Mouse (Mus musculus): Measurements from ENCODE around the gene Mesd.
"Not testable (repeated sequence)": the region's sequence is repeated elsewhere in the genome, so short reads cannot be mapped to it uniquely, and the experiment has no call there.

Gene Mesd

DNA sequence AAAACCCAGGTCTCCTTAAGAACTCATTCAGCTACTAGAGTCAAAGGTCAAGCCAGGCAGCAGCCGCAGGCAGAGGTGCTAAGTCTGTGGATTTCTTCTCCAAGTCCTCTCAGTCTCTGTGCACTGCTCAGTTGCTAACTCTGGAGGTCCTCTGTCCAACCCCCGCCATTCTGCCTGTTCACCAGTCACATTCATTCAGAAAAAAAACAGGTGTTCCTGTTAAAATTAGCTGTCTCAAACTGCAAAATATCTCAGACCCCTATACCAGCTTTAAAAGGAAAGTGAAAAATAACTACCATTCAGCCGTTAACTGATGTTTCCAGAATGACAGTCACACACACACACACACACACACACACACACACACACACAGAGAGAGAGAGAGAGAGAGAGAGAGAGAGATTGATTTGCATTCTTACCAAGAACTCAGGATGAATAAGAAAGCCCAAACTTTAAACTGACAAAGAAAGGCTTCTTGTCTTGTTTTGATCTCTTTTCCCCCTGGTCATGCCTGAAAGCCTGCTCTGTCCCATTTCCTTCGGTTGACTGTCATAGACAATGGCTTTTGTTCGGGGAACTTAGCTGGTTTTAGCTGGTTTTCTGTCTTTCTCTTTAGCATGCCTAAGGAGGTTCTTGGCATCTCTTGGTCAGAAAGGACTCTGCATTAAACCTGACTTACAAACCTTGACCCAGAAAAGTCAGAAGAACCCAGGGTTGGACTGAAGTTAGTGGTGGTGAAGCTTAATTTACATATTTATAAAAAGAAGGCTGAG lies 5.4 kb upstream of the Mesd start:
- peak; percentile 68 for DNase-seq (ENCODE audit: low spot score)

DNA sequence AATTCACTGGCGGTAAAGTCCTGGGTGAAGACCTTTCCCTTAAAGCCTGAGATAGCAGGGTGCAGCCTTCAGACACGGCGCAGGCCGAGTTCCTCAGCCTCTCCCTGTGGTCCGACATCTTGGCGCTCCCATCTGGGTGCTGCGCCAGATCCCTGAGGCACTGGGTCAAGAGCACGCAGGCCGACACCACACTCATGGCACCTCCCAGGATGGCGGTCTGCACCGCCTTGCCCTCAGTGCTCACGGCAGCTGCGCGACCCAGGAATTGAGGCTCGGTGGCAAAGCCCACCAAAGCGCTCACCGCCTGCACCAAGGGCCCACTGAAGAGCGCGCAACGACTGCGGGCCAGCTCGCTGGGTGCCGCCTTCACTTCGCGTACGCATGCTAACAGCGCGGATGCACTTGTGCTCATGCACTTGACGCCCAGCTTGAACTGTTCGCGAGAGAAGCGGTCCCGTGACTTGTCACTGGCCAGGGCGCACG lies 2.1 kb upstream of the Mesd start:
- no peak for DNase-seq (ENCODE audit: low spot score)

DNA sequence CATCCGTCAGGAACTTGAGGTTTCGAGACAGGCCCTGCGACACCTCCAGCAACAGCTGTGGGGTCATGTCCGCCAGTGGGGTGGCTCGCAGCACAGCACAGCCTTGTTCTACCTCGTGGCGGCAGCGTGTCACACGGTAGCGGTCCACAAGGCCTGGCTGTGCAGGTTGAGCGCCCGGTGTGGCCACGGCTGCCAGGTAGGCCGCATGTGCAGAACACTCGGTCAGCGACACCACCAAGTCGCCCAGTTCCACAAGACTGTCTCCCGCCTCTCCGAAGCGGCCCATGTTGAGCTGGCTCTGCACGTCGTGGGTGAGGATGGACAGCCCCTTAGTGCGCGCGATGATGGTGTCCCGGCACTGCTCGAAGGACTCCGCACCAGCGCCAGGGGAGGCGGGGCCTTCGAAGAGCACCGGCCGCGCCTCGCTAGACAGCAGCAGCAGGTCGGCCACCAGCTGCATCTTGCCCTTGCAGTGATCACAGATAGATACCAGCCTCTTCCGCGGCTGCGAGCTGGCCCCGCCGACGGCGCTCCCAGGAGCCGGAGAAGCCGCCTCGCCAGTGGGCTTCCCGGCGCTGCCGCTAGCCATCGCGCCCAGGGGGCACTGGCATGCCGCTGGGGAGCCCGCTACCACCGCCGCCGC lies 1.5 kb upstream of the Mesd start:
- peak; percentile 46 for DNase-seq (ENCODE audit: low spot score)

DNA sequence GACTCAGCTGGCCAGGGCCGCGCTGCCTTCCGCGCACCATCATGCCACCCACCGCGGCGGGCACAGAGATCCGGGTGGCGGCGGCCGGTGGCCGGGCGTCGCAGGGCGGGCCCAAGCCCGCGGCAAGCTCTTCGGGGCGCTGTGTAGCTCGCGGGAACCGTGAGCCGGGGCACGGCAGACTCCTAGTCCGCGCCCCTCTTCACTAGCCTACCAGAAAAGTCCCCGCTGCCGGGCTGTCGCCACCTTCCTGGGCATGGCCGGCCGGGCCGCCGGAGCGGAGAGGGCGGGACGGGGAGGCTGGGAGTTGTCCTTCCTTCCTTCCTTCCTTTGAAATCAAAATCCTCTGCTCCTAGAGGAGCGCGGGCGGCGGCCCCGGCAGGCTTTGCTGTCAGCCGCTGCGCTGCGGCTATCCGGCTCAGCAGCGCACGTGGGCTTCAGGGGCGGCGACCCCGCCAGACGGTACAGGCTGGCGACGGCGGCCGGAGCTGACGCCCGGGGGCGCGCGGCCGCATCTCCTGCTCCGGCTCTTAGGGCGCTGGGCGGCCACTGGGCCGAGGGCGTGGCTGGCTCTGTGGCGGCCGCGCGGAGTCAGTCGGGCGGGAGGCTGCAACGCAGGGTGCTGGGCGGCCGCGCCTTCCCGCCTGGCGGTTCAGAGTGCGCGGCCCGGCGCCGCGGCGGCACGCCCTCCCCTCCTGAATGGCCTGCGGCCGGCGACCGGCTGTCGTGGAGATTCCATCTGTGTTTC lies 818 bp upstream of the Mesd start:
- peak; percentile 79 for DNase-seq (ENCODE audit: low spot score)

DNA sequence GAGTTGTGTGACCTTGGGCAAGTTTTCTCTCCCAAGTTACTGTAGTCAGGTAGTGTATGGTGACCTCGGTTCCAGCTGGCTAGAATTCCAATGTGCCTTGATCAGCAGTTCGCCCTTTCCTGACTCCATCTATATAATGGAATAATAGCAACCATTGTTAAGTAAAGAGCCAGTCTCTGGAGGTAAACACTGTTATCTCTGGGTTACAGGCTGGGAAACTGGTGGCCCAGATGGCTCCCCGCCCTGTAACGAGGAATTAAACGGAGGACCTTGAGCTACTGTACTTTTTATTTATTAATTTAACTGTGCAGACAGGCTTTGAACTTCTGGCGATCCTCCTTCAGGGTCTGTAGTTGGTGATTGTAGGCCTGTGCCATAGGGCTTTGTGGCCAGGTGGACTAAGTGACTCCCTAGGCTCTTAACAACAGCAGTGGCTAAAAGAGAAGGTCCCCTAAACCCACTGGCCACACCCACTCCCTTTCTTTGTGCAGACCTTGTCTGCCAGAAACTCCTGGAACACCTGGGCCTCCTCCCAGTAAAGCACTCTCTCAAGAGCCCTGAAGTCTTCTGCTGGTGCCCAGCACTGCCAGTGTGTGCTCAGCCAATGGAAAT lies 761 bp downstream of the Mesd start:
- no peak for DNase-seq (ENCODE audit: low spot score)

DNA sequence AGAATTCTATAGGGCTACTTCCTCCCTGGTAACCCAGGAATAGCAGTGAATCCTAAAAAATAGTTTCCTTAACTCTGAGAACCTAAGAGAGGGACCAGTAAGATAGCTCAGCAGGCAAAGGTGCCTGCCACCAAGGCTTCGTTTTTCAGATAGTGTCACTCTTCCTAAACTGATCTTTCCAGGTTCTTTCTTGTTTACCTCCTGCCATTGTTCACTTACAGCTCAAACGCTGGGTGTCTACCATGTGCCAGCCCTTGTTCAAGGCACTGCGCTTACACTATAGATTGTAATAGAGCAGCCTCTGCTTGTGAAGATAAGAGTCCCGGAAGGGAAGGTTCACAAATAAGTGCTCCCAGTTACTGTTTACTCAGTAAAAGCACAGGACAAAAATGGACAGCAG lies 1.6 kb downstream of the Mesd start:
- DNase-seq (ENCODE audit: low spot score) = no peak

DNA sequence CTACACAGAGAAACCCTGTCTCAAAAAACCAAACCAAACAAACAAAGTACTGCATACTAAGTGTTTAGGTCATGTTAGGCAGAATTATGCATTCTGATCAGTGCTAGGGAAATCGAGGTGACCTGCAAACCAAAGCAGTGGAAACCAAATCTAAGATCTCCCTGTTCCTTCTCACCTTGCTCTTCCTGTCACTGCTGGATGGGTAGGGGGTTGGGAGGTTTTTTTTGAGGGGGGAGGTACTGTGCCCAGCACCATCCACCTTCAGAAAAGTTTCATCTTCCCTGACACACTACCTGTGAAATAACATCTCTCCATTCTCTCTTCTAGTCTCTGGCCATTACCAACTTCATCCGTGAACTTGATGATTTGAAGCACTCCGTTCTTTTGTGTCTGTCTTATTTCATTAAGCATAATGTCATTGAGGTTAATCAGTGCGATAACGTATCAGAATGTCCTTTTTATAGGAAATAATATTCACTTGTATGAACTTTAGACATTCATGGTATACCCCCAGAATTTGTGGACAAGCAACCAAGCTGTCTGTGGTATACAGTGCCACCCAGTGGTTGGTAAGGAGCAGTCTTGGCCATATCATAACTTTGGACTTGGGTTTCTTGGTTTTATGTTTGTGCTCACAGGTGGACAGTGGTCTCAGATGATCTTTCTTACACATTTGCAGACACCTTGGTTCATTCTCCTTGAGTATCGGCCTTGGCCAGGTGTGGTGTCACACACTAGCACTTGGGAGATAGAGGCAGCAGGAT lies 2.3 kb downstream of the Mesd start:
- no peak for DNase-seq (ENCODE audit: low spot score)

DNA sequence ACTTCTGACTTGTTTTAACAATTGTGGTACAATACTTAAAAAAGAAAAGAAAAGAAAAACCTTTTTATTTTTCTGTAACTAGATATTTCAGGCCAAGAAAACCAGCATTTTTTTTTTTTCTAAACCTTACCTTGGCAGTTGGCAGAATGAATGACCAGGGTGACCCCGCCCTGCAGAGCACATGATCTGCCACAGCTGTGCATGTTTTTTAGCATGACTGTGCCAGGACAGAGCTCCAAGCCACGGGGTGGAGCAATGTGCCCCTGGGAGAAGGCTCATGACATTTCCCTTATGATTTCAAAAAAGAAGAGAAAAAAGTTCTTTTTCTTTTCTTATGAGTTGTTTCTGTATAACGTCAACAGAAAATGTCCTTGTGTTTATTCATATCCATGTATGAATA lies 5.1 kb downstream of the Mesd start:
- DNase-seq (ENCODE audit: low spot score) = no peak

DNA sequence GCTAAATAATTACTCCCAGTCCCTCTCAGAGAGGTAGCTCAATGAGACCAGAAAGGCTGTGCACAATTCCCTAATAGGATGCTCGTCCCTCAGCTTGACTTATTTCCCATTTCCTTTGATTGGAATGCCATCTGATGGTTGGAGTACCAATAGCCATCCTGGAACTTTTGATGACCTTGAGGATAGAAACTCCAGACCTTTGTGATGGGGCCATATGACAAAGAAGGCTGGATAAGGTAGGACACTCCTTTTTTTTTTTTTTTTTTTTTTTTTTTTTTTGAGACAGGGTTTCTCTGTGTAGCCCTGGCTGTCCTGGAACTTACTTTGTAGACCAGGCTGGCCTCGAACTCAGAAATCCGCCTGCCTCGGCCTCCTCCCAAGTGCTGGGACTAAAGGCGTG lies 5.7 kb downstream of the Mesd start:
- DNase-seq (ENCODE audit: low spot score) = not testable (repeated sequence)

DNA sequence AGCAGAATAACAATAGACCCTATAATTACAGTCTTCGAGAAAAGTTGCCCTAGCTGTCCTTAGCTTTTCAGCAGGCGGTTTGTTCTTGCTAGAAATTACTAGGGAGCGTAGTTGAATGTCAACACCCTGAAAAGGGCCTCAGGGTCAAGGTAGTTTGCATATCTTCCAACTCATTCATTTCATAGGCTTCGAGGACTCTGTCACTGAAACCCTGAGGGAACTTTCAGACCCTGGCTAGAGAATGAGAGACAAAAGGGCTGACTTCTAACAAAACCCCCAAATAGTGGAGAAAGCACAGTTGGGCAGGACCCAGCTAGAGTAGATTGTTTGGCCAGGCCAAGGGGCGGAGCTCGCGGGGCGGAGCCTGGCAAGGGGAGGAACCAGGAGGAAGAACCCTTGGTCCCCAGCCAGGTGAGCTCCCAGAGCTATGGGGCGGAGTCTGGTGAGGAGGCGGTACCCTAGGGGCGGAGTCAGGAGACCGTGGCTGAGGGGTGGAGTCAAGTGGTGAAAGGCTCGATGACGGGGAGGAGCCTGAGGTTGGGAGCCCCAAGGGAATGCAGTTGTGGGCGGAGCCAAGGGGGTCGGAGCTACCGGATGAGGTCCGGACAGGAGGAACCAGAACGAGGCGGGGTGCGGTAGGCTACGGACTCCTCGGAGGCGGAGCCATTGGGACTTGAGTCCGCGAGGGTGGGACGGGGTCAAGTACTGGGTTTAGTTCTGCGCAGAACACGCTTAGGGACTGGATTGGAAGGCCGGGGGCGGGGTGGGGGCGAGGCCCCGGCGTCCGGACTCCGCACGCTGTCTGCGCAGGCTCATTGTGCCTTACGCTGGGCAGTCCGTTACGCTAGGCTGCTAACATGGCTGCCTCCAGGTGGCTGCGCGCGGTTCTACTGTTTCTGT lies 7.4 kb downstream of the Mesd start:
- DNase-seq (ENCODE audit: low spot score) = peak; percentile 98

DNA sequence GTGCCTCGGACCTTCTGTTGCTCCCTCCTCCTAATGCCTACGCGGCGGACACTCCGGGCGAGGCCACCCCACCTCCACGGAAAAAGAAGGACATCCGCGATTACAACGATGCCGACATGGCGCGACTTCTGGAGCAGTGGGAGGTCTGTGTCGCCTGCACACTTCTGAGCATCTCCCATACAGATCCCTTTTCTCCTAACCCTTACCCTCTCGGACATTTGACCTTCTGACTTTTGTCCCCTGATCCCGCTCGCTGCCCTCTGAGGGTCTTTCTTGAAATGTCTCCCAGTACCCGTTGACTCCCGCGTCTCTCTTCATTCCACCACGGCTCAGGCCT lies 8.0 kb downstream of the Mesd start:
- no peak for DNase-seq (ENCODE audit: low spot score)

DNA sequence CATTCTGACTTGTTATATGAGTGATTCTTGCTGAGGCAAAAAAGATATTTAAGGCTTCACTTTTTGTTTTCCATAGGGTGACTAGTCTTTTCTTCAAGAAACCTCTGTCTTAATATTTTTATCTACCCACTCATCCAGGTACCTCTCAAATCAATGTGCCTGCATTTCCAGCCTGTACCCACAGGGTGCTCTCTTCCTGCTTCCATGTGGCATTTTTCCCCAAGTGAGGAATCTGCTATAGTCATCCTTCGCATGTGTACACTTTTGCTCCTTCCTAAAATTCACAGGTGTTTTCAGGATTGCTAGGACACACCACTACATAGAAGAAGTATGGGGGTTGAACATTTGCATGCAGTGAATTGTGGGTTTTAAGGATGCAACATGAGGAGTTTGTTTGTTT lies 10.1 kb downstream of the Mesd start:
- no peak for DNase-seq (ENCODE audit: low spot score)

DNA sequence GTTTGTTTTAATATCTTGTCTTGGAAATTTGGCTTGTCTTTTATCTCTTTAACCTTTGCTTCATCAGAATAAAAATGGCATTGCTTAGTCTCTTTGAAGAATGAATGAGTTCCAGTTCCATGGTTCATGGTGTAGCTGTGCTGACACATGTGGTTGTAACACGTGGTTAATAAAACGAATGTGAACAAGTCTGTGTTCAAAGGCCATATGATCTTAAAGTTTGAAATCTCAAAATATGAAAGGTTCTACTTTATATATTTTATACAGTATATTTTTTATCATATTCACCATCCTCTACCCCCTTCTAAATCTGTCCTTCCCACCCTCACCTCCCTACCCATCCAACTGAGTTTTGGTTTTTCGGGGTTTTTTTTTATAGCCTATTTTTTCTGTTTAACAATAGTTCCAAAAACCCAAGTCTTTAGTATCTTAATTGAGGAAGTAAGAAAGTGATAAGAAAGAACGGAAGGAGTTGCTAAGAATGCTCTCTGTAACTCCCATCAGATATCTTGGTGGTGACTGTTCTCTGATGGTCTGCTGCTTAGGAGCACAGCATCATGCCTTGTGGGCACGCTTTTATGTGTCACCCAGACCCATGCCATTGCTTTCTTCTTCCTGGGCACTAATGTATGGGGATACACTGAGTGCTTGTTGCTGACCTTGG lies 11.9 kb downstream of the Mesd start:
- no peak for DNase-seq (ENCODE audit: low spot score)

DNA sequence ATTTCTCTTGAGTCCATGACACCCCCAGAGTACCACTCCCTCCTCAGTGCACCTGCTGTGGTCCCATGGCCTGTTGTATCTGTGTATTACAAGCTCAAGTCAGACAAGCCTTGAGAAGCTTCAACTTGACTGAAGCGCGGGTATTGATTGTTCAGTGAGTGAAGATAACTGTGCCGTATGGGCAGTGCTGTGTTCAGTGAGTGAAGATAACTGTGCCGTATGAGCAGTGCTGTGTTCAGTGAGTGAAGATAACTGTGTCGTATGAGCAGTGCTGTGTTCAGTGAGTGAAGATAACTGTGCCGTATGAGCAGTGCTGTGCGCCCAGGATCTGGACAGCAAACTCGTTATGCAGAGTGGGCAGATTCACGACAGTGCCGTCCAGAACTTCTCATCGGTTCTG lies 14.0 kb downstream of the Mesd start:
- no peak for DNase-seq (ENCODE audit: low spot score)

DNA sequence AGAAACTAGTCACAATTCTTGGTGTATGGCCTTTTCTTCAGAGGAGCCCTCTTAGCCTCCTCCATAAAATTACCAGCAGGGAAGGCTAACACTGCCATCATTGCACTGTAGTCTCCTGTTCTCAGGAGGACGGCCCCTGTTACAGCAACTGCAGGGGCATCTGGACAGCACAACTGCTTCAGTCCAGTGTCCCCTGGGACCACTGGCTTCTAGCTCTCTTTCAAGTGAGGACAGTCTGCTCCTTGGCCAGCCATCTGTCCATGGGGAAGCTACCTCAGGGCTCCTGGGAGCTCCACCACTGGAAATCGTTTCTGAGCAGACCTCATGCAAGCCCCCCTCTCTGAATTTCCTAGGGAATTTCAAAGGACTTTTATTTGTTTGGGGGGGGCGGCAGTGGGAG lies 16.3 kb downstream of the Mesd start:
- DNase-seq (ENCODE audit: low spot score) = no peak

DNA sequence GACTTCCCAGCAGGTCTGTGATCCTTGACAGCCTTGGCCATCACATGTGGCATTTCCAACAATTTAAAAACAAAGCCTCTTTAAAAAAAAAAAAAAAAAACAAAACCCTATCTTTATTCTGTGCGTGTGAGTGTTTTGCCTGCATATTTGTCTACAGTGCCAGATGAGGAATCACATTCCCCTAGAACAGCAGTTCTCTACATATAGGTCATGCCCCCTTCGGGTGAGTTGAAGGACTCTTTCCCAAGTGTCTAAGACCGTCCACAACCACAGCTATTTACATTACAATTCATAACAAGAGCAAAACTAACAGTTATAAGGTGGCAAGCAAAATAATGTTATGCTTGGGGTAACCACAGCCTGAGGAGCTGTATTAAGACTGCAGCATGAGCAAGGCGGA lies 17.2 kb downstream of the Mesd start:
- no peak for DNase-seq (ENCODE audit: low spot score)

DNA sequence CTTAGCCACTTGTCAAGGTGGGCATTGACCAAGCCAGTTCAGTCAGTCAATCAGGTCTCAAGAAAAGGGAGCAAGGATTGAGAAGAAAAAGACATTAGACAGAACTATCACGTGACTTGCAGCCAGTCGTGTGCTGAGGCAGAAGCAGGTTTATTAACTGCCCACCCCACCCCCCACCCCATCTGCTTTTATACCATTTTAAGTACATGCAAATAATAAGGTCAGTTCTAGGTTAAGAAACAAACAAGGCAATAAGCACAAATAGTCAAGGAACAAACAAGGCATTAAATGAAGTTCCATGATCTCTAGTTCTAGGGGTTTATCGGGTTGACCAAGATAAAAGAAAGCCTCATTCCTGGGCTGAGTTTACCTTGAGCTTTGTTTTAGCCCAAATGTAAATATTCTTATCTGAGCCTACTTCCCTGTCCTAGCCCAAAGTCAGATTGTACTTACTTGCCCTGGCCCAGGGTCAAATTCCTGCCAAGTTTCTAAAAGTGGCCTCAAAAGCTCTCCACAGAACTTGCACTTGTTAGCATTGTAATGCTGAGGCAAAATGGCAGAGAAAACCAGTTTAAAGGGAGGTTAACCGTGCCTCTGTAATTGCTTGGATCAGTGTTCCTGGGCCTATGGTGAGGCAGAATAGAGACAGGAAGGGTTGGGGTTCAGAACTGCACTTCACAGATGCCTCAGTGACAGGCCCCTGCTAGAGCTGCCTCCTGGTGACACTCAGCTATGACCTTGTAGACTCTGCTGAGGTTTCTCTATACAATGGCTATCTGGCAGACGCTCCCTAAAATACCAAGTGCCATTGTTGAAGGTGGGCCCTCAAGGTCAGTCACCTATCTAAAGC lies 18.3 kb downstream of the Mesd start:
- DNase-seq (ENCODE audit: low spot score) = no peak

DNA sequence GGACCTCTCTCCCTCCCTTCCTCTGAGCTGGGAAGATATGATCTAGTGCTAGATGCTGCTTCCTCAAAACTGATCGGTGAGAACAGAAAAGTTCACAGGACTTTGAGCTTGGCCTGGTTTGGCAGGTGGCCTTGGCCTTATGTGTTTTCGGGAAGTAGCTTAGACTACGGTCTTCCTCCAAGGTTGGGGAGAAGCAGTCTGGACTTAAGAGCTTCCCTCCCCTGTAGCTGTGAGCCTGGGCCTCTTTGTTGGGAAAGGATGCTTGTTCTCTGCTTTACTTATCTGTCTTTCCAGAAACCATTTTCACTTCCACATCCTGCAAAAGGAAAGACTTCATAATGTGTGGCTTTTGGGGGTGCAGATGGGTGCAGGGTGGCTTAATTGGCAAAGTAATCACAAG lies 20.6 kb downstream of the Mesd start:
- no peak for DNase-seq (ENCODE audit: low spot score)

DNA sequence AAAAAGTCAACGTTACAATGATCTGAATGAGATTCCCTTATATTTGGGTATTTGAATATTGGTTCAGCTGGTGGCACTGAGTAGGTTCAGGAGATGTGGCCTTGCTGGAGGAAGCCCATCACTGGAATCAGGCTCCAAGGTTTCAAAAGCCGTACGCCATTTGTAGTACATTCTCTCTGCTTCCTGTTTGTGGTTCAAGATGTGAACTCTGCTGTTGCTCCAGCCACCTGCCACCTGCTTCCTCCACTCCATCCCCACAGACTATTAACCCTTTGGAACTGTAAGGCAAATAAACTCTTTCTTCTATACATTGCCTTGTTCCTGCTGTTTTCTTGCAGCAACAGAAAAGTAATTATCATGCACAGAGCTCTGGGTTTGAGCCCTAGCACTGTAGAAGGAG lies 27.6 kb downstream of the Mesd start:
- no peak for DNase-seq (ENCODE audit: low spot score)

All from retina, embryonic 14.5 days (tissue).